Mouse (Mus musculus) CD8-positive naive resting alpha-beta T cell, adult 57 days (primary cell): ENCODE results near the gene Ctsk. TPM values are rescaled to one million over a fixed set of nuclear protein-coding genes. Genes with fewer than 3 reads are reported as not detected.

Experiments used
- total RNA-seq: library from RNA; stranded (reverse); gene quantifications from one replicate; pipeline ENCODE4 v1.2.4, GENCODE M21; 2023

Ctsk gene
- 1.9 TPM for total RNA-seq

GRCm38 (mm10) chr3:95499024-95499423 lies at the start of gene Ctsk:
Ctsk (plus strand) TSS chr3:95499256.

GRCm38 (mm10) chr3:95526622-95527211 lies 27.7 kb downstream of the Ctsk start, which contains the start of gene Ctss:
Ctss (plus strand) TSS chr3:95526786.

Other genes with a start within 250 kb of the Ctsk start
- not detected for gene Bnipl, start 248.1 kb upstream of the Ctsk start, total RNA-seq
- 14.1 TPM for gene Mindy1, start 217.9 kb upstream of the Ctsk start, total RNA-seq
- gene Prune1, start 217.2 kb upstream of the Ctsk start, total RNA-seq = 8.6 TPM
- gene Anxa9, start 192.1 kb upstream of the Ctsk start, total RNA-seq = 0.31 TPM
- gene Cers2, start 184.5 kb upstream of the Ctsk start, total RNA-seq = 95.4 TPM
- gene Setdb1, start 142.1 kb upstream of the Ctsk start, total RNA-seq = 36.6 TPM
- not detected for gene 4930558C23Rik, start 96.4 kb upstream of the Ctsk start, total RNA-seq
- 70.6 TPM for gene Arnt, start 64.9 kb upstream of the Ctsk start, total RNA-seq
- 89.0 TPM for gene Ctss, start 27.5 kb downstream of the Ctsk start, total RNA-seq
- not detected for gene Hormad1, start 60.4 kb downstream of the Ctsk start, total RNA-seq
- gene Golph3l, start 89.7 kb downstream of the Ctsk start, total RNA-seq = 26.1 TPM
- 106 TPM for gene Ensa, start 125.7 kb downstream of the Ctsk start, total RNA-seq
- 250 TPM for gene Mcl1, start 159.5 kb downstream of the Ctsk start, total RNA-seq
- 8.4 TPM for gene Adamtsl4, start 188.7 kb downstream of the Ctsk start, total RNA-seq
- 59.9 TPM for gene Ecm1, start 240.3 kb downstream of the Ctsk start, total RNA-seq